Mouse (Mus musculus) kidney, embryonic 15.5 days (tissue): Measurements from ENCODE around the gene Dync1i2. TPM values are rescaled to one million over a fixed set of nuclear protein-coding genes. Genes with fewer than 3 reads are reported as not detected.

ENCODE experiments used
- ATAC-seq: fragments of 200-750 bp; cut with Nextera tagmentation; replicated peaks from 2 replicates; pipeline ENCODE4 v1.8.0; 2017; ENCODE audit warnings: moderate TSS enrichment; ENCODE audit not compliant: low FRiP score
- H3K27ac ChIP-seq: fragments of 300-500 bp; sonication (generic); 2 replicates; pipeline ENCODE4 v1.5.1; 2015; ENCODE audit warnings: mild to moderate bottlenecking, inconsistent platforms
- H3K27me3 ChIP-seq: fragments of 300-500 bp; sonication (generic); 2 replicates; pipeline ENCODE4 v1.6.1; 2015; ENCODE audit warnings: inconsistent platforms
- H3K36me3 ChIP-seq: fragments of 300-500 bp; sonication (generic); 2 replicates; pipeline ENCODE4 v1.6.1; 2015; ENCODE audit warnings: inconsistent platforms
- H3K4me1 ChIP-seq: fragments of 300-500 bp; sonication (generic); 2 replicates; pipeline ENCODE4 v1.6.1; 2015; ENCODE audit warnings: inconsistent platforms
- H3K4me2 ChIP-seq: fragments of 300-500 bp; sonication (generic); 2 replicates; pipeline ENCODE4 v1.6.1; 2015; ENCODE audit warnings: moderate library complexity, mild to moderate bottlenecking, inconsistent platforms
- H3K4me3 ChIP-seq: fragments of 300-500 bp; sonication (generic); replicated peaks from 2 replicates; pipeline ENCODE4 v1.5.1; 2015; ENCODE audit warnings: mild to moderate bottlenecking, inconsistent platforms
- H3K9ac ChIP-seq: fragments of 300-500 bp; sonication (generic); 2 replicates; pipeline ENCODE4 v1.6.1; 2015; ENCODE audit warnings: mild to moderate bottlenecking, inconsistent platforms
- H3K9me3 ChIP-seq: fragments of 300-500 bp; sonication (generic); replicated peaks from 2 replicates; pipeline ENCODE4 v1.6.1; 2016; ENCODE audit warnings: inconsistent platforms
- WGBS: fragments of 180-500 bp; shearing (Covaris S2); methylation state at CpG from one replicate; pipeline ENCODE4 v1.1.7; 2015; ENCODE audit warnings: mixed read lengths; 5-methylcytosine and 5-hydroxymethylcytosine counted together
- polyA plus RNA-seq: library from polyadenylated mRNA; unstranded; fragments of >200 nt; fragmentation: Nextera tagmentation; extraction: Ambion mirVana; gene quantifications from 2 replicates; pipeline ENCODE4 v1.2.1, GENCODE M21; 2015

Gene Dync1i2
- polyA plus RNA-seq = 83.2 and 85.6 TPM in 2 replicates

DNA sequence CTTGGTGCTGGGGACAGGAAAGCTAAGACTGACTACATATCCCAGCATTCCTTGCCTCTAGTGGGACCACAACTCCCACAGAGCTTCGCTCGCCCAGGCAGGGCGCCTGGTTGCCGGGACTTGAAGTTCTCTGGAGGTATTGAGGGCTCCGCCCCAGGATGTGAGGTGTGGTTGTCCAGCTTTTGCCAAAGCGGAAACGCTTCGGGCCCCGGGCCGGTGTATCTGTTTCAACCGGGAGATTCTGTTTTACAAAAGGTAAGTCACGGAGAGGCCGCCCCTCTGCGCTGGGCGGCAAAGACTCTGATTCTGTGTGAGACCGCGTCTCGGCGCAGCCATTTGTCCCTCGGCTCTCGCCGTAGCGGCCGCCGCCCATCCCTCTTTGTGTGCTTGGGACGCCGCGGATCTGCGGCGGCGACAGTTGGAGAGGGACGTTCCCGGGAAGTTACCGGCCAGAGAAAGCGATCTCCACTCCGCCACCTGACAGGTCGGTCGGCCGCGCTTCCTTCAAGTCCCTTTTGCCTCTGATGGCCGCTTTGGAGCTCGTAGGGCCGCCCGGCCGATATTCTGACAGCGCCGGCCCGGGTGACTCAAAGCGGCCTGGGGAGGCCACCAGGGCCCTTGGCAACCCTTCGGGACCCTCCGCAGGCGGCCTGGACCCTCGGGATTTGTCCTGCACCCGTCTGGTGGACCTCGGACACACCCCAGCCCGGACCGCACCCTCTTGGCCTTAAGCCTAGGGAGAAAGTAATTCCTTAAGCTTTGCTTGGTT is at the start of gene Dync1i2:
Gene Dync1i2, plus strand, starts transcription at position 116 of the 769 bp plus-strand sequence.
- Histone ChIP-seq H3K36me3 (peaks cover 22% of the 10 kb centered on the region), H3K4me1 (0 out of 2 replicates have a peak, but pooled peaks cover 9% of the 10 kb centered on the region), H3K4me2 (peak within 1 kb of the TSS; percentile 63), H3K9me3 (no peaks in the 10 kb centered on the region), H3K9ac (peak within 1 kb of the TSS; percentile 95), H3K27me3 (peaks cover 6% of the 10 kb centered on the region; the same call in 1 of the 2 replicates), H3K27ac (peak within 1 kb of the TSS; percentile 88), H3K4me3 (peak within 1 kb of the TSS; percentile 92)
- ATAC-seq = peak; percentile 99
- WGBS = 0% methylated on average over 57 of the region's 57 CpGs

DNA sequence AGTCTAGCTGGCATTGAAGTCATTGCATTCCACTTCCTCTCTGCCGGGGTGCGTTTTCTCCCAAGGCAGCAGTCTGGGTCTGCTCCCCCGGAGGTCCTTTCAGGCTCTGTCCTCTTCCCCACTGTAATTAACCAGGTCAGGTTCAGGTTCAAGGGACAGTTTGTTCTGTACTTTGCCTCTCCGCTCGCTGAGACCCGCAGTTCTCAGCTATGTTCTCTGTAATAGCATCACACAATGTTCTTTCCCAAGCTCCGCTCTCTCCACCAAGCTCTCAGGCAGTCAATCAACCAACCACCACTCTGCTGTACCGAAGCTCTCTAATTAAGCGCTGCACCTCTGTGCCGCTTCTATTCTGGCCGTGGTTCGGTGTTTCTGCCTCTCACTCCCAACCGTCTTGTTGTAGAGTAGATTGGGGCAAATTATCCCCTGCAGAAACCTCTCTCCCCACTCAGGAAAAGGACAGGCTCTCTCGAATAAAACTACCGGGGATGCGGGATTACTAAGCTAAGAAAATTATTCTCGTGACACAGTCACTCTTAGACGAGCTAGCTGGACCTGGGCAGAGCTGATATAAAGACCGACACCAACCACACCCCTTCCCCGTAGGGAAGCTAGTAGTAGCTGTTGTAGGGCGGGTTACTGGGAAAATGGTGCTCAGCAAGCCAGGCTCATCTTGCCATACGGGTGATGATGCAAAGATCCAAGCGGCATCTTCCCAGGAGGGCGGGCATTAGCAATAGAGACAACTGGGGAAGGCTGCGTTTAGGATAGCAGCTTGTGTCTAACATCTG is 48.5 kb upstream of the Dync1i2 start:
- 0 out of 2 replicates have a peak, but pooled peaks have one; percentile 25 for ATAC-seq
- no peaks in the 10 kb centered on the region for H3K36me3 ChIP-seq
- WGBS = 66% methylated on average over 25 of the region's 25 CpGs
- 0 out of 2 replicates have a peak, but pooled peaks cover 2% of the 10 kb centered on the region for H3K27me3 ChIP-seq
- H3K4me3 ChIP-seq = no peak overlapping the region
- H3K9me3 ChIP-seq = no peaks in the 10 kb centered on the region
- peaks cover 26% of the 10 kb centered on the region for H3K4me1 ChIP-seq
- H3K27ac ChIP-seq = no peak overlapping the region
- no peak overlapping the region for H3K4me2 ChIP-seq
- no peak overlapping the region for H3K9ac ChIP-seq

DNA sequence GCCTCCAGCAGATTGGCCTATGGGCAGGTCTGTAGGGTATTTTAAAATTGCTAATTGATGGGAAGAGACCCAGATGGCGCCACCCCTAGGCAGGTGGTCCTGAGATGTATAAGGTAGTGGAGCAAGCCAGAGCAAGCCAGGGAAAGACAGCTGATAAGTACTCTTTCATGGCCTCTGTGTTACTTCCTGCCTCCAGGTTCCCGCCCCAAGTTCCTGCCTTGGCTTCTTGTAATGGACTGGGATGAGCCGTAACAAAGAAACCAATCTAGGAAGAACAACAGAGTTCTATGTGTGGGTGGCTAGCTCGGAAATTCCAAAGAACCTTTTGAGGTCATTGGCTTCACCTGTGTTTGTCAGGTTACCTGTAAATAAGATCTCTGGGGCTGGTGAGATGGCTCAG is 44.3 kb upstream of the Dync1i2 start:
- H3K9me3 ChIP-seq = no peaks in the 10 kb centered on the region
- 76% methylated on average over 4 of the region's 4 CpGs for WGBS
- ATAC-seq = no peak
- peaks cover 10% of the 10 kb centered on the region; the same call in 1 of the 2 replicates for H3K4me1 ChIP-seq
- no peak overlapping the region for H3K27ac ChIP-seq
- no peaks in the 10 kb centered on the region for H3K36me3 ChIP-seq
- H3K4me3 ChIP-seq = no peak overlapping the region
- 0 out of 2 replicates have a peak, but pooled peaks cover 2% of the 10 kb centered on the region for H3K27me3 ChIP-seq
- no peak overlapping the region for H3K4me2 ChIP-seq
- H3K9ac ChIP-seq = no peak overlapping the region

DNA sequence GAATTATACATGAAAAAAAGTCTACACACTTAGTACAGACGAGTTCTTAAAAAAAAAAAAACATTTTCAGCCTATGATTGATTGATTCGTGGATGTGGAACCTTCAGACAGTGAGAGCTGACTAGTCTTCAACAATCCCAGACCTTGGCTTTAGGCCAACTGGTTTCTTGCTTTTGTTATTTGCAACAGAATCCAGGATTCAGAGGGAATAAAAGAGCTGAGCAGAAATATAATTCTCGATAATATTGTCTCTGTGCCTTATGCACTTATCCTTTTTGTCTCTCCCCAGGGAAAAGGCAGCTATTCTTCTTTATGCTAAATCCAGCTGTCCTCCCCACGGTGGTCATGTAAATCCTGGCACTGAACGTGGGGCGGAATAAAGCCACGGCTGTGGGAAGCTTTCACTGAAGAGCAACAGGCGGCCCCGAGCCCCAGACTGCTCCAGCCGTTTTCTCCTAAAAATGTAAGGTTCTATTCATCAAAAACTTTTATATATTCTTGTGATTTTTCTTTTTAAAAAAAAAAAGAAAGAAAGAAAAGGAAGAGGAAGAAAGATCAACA is 43.0 kb upstream of the Dync1i2 start:
- H3K9ac ChIP-seq = no peak overlapping the region
- no peak overlapping the region for H3K4me2 ChIP-seq
- ATAC-seq = no peak
- H3K27me3 ChIP-seq = 0 out of 2 replicates have a peak, but pooled peaks cover 2% of the 10 kb centered on the region
- H3K4me3 ChIP-seq = no peak overlapping the region
- no peak overlapping the region for H3K27ac ChIP-seq
- no peaks in the 10 kb centered on the region for H3K36me3 ChIP-seq
- WGBS = 54% methylated on average over 10 of the region's 10 CpGs
- no peaks in the 10 kb centered on the region for H3K9me3 ChIP-seq
- H3K4me1 ChIP-seq = 0 out of 2 replicates have a peak, but pooled peaks cover 2% of the 10 kb centered on the region

DNA sequence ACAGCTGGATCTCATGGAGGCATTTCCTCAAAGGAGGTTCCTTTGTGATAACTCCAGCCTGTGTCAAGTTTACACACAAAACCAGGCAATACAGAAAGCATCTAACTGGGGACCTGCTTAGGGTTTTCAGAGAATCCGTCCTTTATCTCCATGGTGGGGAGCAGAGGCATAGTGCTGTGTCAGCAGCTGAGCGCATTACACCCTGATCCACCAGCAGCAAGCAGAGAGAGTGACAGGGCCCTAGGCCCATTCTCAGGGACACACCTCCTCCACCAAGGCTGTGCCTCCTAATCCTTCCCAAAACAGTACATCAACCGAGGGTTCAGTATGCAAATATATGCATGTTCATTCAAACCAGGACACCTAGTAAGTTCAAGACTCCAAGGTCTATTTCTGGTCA is 38.5 kb upstream of the Dync1i2 start:
- no peak overlapping the region for H3K4me2 ChIP-seq
- WGBS = 73% methylated on average over 3 of the region's 3 CpGs
- ATAC-seq = no peak
- H3K4me1 ChIP-seq = 0 out of 2 replicates have a peak, but pooled peaks cover 2% of the 10 kb centered on the region
- H3K4me3 ChIP-seq = no peak overlapping the region
- H3K36me3 ChIP-seq = no peaks in the 10 kb centered on the region
- no peaks in the 10 kb centered on the region for H3K9me3 ChIP-seq
- 0 out of 2 replicates have a peak, but pooled peaks cover 8% of the 10 kb centered on the region for H3K27me3 ChIP-seq
- H3K9ac ChIP-seq = no peak overlapping the region
- H3K27ac ChIP-seq = no peak overlapping the region

DNA sequence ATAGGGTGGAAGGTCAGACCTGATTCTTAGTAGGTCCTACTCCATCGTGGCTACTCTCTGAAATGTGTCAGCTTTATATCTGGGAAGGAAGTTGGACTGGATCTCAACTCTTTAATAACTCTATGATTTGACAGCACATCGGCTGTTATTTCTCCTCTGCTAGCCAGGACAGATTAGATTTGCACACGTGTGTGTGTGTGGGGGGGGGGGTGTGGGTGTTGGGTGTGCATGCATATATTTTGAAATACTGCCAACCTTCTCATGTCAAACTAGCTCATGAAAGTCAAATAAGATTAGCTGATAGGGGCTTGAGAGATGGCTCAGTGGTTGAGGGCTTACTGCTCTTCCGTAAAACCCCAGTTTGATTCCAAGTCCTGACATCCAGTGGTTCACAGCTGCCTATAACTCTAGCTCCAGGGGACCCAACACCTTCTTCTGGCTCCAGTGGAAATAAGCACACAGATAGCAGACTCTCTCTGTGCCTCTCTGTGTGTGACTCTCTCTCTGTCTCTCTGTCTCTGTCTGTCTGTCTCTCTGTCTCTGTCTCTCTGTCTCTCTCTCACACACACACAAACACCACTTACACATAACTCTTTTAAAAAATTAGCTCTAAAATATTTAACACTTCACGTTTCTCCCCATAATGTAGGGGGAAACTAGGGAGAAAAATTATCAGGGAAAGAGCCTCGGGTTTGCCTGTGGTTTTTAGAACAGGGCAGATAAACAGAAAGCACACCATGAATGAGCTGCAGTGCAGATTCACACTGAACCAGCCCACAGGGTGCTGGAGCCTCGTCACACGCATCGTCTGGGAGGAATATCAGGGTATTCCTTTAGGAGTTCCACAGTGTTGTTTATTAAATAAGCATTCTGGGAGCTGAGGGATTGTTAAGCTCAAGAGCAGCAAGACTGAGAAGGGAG is 34.9 kb upstream of the Dync1i2 start:
- Histone ChIP-seq H3K4me3 (no peak overlapping the region), H3K9me3 (peaks cover 3% of the 10 kb centered on the region; the same call in 1 of the 2 replicates), H3K27me3 (0 out of 2 replicates have a peak, but pooled peaks cover 12% of the 10 kb centered on the region), H3K4me1 (peaks cover 10% of the 10 kb centered on the region), H3K4me2 (no peak overlapping the region), H3K36me3 (no peaks in the 10 kb centered on the region), H3K27ac (no peak overlapping the region), H3K9ac (no peak overlapping the region)
- WGBS = 72% methylated on average over 9 of the region's 9 CpGs
- ATAC-seq = no peak

DNA sequence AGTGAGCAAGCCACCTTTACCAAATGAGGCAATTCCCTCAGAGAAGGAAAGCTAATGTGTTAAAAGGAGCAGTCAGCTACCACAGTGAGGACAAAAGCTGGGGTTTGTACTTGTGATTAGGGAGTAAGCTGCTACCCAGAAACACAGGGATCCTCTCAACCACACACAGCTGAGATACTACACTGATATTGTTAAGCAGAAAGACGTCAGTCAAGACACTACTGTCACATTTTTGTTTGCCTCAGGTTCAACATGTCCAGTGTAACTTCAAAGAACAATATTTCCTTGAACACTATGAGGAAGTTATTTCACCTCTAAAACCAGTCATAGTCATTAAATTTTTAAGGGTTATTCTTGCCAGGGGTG is 34.3 kb upstream of the Dync1i2 start:
- 74% methylated on average over 1 of the region's 1 CpGs for WGBS
- H3K4me1 ChIP-seq = peaks cover 10% of the 10 kb centered on the region
- H3K9ac ChIP-seq = no peak overlapping the region
- no peak overlapping the region for H3K27ac ChIP-seq
- H3K27me3 ChIP-seq = 0 out of 2 replicates have a peak, but pooled peaks cover 12% of the 10 kb centered on the region
- H3K9me3 ChIP-seq = peaks cover 3% of the 10 kb centered on the region; the same call in 1 of the 2 replicates
- H3K4me2 ChIP-seq = no peak overlapping the region
- no peak for ATAC-seq
- no peaks in the 10 kb centered on the region for H3K36me3 ChIP-seq
- no peak overlapping the region for H3K4me3 ChIP-seq

DNA sequence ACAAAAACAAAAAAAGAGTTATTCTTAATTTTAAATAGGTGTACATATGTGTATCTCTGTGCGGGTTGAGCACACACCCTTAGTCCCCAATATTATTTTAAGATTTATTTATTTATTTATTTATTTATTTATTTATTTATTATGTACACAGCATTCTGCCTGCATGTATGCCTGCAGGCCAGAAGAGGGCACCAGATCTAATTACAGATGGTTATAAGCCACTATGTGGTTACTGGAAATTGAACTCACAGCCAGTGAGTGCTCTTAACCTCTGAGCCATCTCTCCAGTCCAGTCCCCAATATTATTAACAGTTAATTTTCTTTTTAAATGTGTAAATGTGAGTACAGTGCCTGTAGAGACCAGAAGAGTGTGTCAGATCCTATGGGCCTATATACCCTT is 33.7 kb upstream of the Dync1i2 start:
- Histone ChIP-seq H3K36me3 (no peaks in the 10 kb centered on the region), H3K9me3 (peaks cover 3% of the 10 kb centered on the region; the same call in 1 of the 2 replicates), H3K9ac (no peak overlapping the region), H3K27me3 (0 out of 2 replicates have a peak, but pooled peaks cover 14% of the 10 kb centered on the region), H3K4me3 (no peak overlapping the region), H3K27ac (no peak overlapping the region), H3K4me1 (peaks cover 10% of the 10 kb centered on the region), H3K4me2 (no peak overlapping the region)
- ATAC-seq = no peak
- WGBS = 98% methylated on average over 1 of the region's 1 CpGs

DNA sequence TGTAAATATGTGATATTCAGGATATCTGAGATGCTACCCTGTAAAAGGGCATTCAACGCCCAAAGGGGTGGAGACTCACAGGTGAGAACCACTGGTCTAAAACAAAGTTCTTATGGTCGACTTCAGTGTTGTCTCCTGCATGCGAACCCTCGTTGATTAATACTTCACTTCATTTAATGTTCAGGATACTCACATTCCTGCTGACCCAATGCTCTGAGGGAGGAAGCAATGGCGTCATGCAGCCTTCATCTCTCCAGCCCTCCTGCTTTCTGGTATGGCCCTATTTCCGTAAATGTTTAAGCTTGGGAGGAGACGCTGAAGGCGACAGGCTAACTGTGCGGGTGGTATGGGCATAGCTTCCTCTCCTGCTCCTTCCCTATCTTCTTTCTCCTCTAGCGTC is 31.8 kb upstream of the Dync1i2 start:
- Histone ChIP-seq H3K9ac (no peak overlapping the region), H3K27me3 (0 out of 2 replicates have a peak, but pooled peaks cover 12% of the 10 kb centered on the region), H3K4me2 (no peak overlapping the region), H3K9me3 (peaks cover 3% of the 10 kb centered on the region; the same call in 1 of the 2 replicates), H3K4me3 (no peak overlapping the region), H3K4me1 (peaks cover 10% of the 10 kb centered on the region), H3K27ac (no peak overlapping the region), H3K36me3 (no peaks in the 10 kb centered on the region)
- ATAC-seq = no peak
- 80% methylated on average over 10 of the region's 10 CpGs for WGBS

DNA sequence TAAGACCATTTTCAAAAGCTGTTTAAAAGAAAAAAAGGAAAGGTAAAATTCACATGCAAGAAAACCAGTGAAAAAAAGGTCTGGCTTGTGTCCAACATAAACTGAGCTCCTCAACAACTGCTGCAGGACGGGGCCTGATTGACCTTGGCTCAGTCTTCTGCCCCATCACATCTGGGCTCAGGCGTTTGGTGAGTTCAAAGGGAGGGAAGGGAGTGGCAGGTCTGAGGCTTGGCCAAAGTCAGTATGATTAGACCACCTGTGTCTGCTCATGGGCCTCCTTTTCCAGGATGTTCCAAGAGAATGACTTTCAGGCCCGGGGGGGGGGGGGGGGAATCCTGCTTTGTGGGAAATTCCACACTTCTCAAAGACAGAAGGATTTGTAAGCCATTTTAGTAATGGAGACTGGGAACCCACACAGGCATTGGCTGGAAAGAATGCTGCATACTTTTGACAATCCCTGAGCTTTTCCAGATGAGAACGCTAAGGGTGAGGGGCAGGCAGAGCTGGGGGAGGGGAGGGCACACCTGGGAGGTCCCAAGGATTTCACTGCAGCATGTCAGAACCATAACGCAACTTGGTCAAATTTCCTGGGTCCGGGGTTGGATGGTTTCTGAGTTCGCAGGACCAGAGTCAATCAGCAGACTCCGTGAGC is 30.8 kb upstream of the Dync1i2 start:
- H3K27me3 ChIP-seq = 0 out of 2 replicates have a peak, but pooled peaks cover 12% of the 10 kb centered on the region
- peak; percentile 73; the same call in 1 of the 2 replicates for ATAC-seq
- peaks cover 3% of the 10 kb centered on the region; the same call in 1 of the 2 replicates for H3K9me3 ChIP-seq
- no peak overlapping the region for H3K9ac ChIP-seq
- no peak overlapping the region for H3K27ac ChIP-seq
- 41% methylated on average over 8 of the region's 8 CpGs for WGBS
- H3K4me3 ChIP-seq = no peak overlapping the region
- H3K36me3 ChIP-seq = no peaks in the 10 kb centered on the region
- no peak overlapping the region for H3K4me2 ChIP-seq
- peaks cover 10% of the 10 kb centered on the region for H3K4me1 ChIP-seq
